Mouse (Mus musculus) C2C12 (cell line): ENCODE results near the gene Tgfb2. TPM values are rescaled to one million over a fixed set of nuclear protein-coding genes. Genes with fewer than 3 reads are reported as not detected.

Experiments
- H3K27me3 ChIP-seq: one replicate; pipeline ENCODE4 v1.6.1; 2011; ENCODE audit not compliant: control insufficient read depth, insufficient read depth, insufficient read length
- H3K36me3 ChIP-seq: one replicate; pipeline ENCODE4 v1.6.1; 2011; ENCODE audit not compliant: control insufficient read depth, insufficient read depth
- H3K4me3 ChIP-seq: one replicate; pipeline ENCODE4 v1.5.1; 2011; ENCODE audit warnings: mild to moderate bottlenecking, control low read depth; ENCODE audit not compliant: poor library complexity, insufficient read depth, severe bottlenecking
- H3K79me2 ChIP-seq: one replicate; pipeline ENCODE4 v1.6.1; 2011; ENCODE audit not compliant: control insufficient read depth, insufficient read depth
- H3K79me3 ChIP-seq: one replicate; pipeline ENCODE4 v1.6.1; 2011; ENCODE audit warnings: low read depth, control low read depth
- H3ac ChIP-seq: one replicate; pipeline ENCODE3; 2011; ENCODE audit warnings: low read depth; ENCODE audit not compliant: control insufficient read depth, insufficient read length
- CEBPB ChIP-seq: IDR thresholded peaks from one replicate; pipeline ENCODE4 v1.6.1; 2011; ENCODE audit warnings: low read depth, mild to moderate bottlenecking, control low read depth, moderate library complexity
- CTCF ChIP-seq: IDR thresholded peaks from one replicate; pipeline ENCODE4 v1.5.1; 2011; ENCODE audit not compliant: control insufficient read depth, insufficient read depth, insufficient read length
- FOSL1 ChIP-seq: IDR thresholded peaks from one replicate; pipeline ENCODE4 v1.8.0; 2011; ENCODE audit warnings: mild to moderate bottlenecking, low read length; ENCODE audit not compliant: poor library complexity, insufficient read depth, severe bottlenecking
- MAX ChIP-seq: IDR thresholded peaks from one replicate; pipeline ENCODE4 v1.6.1; 2011; ENCODE audit warnings: mild to moderate bottlenecking, control low read depth
- MYOD1 ChIP-seq: IDR thresholded peaks from one replicate; pipeline ENCODE4 v1.6.1; 2011; ENCODE audit warnings: low read depth; ENCODE audit not compliant: control insufficient read depth, insufficient read length
- MYOG ChIP-seq: IDR thresholded peaks from one replicate; pipeline ENCODE4 v1.6.1; 2011; ENCODE audit not compliant: control insufficient read depth, insufficient read length; ENCODE audit errors: extremely low read depth
- USF1 ChIP-seq: IDR thresholded peaks from one replicate; pipeline ENCODE4 v1.6.1; 2011; ENCODE audit warnings: low read depth, mild to moderate bottlenecking, control low read depth, moderate library complexity
- polyA plus RNA-seq: library from polyadenylated mRNA; unstranded; fragments of >200 nt; fragmentation: generic; extraction: Trizol; gene quantifications from one replicate; pipeline ENCODE4 v1.2.1, GENCODE M21; 2012; ENCODE audit warnings: missing spikeins

The Tgfb2 gene
- polyA plus RNA-seq, 1 experiment = 1.8 TPM

DNA sequence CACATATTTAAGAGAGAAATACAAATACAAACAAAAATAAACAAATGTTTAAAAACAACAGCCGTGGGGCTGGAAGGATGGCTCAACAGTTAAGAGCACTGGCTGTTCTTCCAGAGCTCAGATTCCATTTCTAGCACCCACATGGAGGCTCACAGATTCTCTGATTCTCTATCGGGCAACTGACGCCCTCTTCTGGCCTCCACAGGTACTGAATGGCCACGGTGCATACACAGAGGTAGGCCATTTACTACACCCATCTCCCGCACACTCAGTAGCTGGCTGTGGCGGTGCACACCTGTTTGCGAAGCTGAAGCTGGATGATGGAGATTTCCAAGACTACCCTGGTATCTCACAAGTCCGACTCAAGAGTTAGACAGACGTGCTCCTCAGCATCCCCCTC lies 13.9 kb upstream of the Tgfb2 start:
- peaks cover 22% of the 10 kb centered on the region for H3K79me2 ChIP-seq
- H3K27me3 ChIP-seq = no peaks in the 10 kb centered on the region
- H3K36me3 ChIP-seq = peaks cover 46% of the 10 kb centered on the region
- H3K4me3 ChIP-seq = no peak overlapping the region
- H3ac ChIP-seq = no peak overlapping the region
- TF ChIP-seq CTCF (no peak), MAX (no peak), FOSL1 (no peak), MYOG (no peak), USF1 (no peak), CEBPB (no peak), MYOD1 (no peak)
- peaks cover 10% of the 10 kb centered on the region for H3K79me3 ChIP-seq

DNA sequence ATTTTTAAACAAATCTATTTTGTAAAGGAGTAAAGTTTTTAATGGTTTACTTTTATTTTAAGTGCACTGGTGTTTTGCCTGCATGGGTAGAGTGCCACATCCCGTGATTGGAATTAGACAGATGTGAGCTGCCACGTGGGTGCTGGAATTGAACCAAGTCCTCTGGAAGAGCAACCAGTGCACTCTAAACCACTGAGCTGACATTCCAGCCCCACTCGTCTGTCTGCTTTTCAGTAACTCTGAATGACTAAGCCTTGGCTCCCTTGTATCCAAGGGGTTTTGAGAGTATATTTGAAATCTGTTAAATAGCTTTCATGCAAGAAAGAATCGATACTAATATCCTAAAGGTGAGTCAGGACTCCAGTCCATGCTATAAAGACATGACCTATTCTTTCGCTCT lies 13.1 kb upstream of the Tgfb2 start:
- H3ac ChIP-seq = no peak overlapping the region

DNA sequence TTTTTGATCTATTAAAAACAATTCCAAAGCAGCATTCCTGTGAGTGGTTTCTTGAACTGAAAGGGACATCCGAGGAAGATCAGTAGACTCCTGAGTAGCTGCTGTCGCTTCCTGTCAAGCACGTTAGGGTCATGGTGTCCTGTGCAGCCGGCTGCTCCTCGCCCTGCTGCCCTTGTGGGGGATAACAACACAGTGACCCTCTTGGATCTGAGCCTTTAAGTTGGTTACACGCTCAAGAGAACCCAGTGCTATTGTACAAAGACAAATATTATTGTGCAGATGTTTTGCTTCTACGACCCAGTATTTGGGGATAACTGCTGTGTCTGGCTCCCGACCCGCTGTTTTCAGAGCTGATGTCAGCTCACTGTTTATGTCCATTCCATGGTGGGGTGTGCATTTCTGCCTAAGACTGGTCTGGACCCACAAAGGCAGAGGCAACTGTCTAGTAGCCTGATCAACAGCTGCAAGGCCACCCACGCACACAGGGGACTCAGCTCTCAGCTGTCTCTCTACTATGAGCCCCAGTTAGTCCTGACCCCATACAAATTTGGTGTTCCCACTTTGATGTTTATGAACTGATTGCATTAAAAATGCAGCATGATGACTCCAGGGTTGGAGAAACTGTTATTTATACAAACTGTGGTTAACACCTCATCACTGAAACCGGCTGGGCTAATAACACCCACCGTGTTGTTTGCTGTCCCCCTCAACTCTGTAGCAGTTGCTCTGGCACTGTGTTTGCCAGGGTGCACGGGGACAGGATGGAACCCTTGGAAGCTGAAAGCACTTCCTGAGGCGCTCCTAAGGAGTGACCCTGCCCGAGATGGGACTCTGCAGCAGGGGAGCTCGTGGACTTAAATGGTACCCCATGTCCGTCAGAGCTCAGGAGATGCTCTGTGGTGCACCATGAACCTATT lies 9.4 kb upstream of the Tgfb2 start:
- H3K27me3 ChIP-seq = no peaks in the 10 kb centered on the region
- TF ChIP-seq CTCF (no peak), FOSL1 (no peak), MYOG (no peak), MYOD1 (peak; percentile 40)
- no peak overlapping the region for H3K4me3 ChIP-seq
- no peaks in the 10 kb centered on the region for H3K79me2 ChIP-seq
- no peak overlapping the region for H3ac ChIP-seq
- no peaks in the 10 kb centered on the region for H3K79me3 ChIP-seq
- H3K36me3 ChIP-seq = peaks cover 41% of the 10 kb centered on the region

More for the DNA sequence above, 13.1 kb upstream of the Tgfb2 start:
- Histone ChIP-seq H3K4me3 (no peak overlapping the region), H3K36me3 (peaks cover 53% of the 10 kb centered on the region), H3K27me3 (no peaks in the 10 kb centered on the region), H3K79me3 (peaks cover 6% of the 10 kb centered on the region), H3K79me2 (peaks cover 14% of the 10 kb centered on the region)
- TF ChIP-seq CEBPB = no peak
- no peak for TF ChIP-seq MAX
- TF ChIP-seq MYOG = no peak
- no peak for TF ChIP-seq USF1
- no peak for TF ChIP-seq CTCF
- TF ChIP-seq FOSL1 = no peak
- TF ChIP-seq MYOD1 = no peak

DNA sequence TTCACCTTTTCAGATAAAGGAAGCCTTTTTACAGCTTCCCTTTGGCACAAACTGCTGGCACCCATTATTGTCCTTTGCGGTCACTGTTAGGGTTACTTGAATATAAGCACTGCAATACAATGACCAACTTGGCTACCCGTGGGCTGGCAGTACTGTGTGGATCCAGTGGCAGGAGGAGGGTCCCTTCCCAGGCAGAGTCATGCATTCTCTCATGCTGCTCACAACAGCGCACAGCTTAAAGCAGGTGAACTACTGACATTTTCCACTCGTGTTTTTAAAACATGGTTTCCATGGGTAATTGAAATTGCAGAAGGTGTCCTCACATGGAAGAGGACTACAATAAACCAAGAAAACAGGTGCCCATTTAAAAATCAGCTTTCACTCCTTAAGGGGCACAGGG lies 8.4 kb upstream of the Tgfb2 start:
- H3K36me3 ChIP-seq = peaks cover 34% of the 10 kb centered on the region
- no peak overlapping the region for H3ac ChIP-seq
- no peaks in the 10 kb centered on the region for H3K27me3 ChIP-seq
- no peaks in the 10 kb centered on the region for H3K79me3 ChIP-seq
- no peak overlapping the region for H3K4me3 ChIP-seq
- no peaks in the 10 kb centered on the region for H3K79me2 ChIP-seq
- TF ChIP-seq CEBPB = no peak
- TF ChIP-seq USF1 = no peak
- TF ChIP-seq MAX = no peak
- TF ChIP-seq FOSL1 = no peak
- TF ChIP-seq MYOD1 = no peak
- TF ChIP-seq MYOG = no peak
- TF ChIP-seq CTCF = no peak

DNA sequence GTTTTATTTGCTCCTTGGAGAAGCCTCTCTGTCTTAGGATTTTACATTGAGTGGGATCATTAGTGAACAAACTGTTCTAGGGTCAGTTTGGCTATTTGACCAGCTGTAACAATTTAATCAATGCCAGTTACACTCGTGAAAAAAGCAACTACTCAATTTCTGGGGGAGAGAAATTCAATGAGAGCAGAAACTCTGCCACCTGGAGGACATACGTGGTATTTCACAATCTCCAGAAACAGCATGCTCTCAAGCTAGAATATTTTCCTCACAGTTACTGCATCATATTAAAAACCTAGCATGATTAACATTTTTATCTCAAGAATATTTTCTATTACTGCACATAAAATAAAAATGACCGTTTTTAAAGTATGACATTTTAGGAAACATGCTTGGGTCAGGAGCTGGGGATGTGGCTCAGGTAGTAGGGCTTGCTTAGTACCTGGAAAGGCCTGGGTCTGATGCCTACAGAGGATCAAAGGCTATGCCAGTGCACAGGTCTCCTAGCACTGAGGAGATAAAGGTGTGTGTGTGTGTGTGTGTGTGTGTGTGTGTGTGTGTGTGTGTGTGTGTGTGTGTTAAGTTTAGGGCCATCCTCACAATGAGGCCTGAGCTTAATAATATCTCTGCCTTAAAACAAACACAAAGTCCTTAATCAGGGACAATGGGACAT lies 7.1 kb upstream of the Tgfb2 start:
- no peaks in the 10 kb centered on the region for H3K79me3 ChIP-seq
- no peak overlapping the region for H3K4me3 ChIP-seq
- H3K36me3 ChIP-seq = peaks cover 22% of the 10 kb centered on the region
- no peak overlapping the region for H3ac ChIP-seq
- H3K79me2 ChIP-seq = no peaks in the 10 kb centered on the region
- TF ChIP-seq CTCF (peak; percentile 6), FOSL1 (no peak), MYOG (no peak), MAX (no peak), CEBPB (peak; percentile 68), USF1 (no peak), MYOD1 (no peak)
- no peaks in the 10 kb centered on the region for H3K27me3 ChIP-seq
